Mouse (Mus musculus): Measurements from ENCODE around the gene Syt12.
A peak's percentile ranks its signal among the peaks of the same experiment; 100 is the strongest.

Syt12 gene

GRCm38 (mm10) chr19:4477345-4478189 is at the start of gene Syt12:
Gene Syt12, minus strand, starts transcription at chr19:4477447.
- DNase-seq, result no peak

GRCm38 (mm10) chr19:4521426-4522050 is 44.3 kb upstream of the Syt12 start:
- no peak for DNase-seq

- DNase-seq, result no peak
Measured at GRCm38 (mm10) chr19:4517483-4517882, 40.2 kb upstream of the Syt12 start.

GRCm38 (mm10) chr19:4516288-4516687 is 39.0 kb upstream of the Syt12 start:
- no peak for DNase-seq

- DNase-seq, result no peak
Measured at GRCm38 (mm10) chr19:4515746-4516145, 38.5 kb upstream of the Syt12 start.

GRCm38 (mm10) chr19:4513236-4513858 is 36.1 kb upstream of the Syt12 start:
- DNase-seq, result no peak

- DNase-seq, result no peak
Measured at GRCm38 (mm10) chr19:4511116-4511841, 34.0 kb upstream of the Syt12 start.

- DNase-seq, result peak; percentile 97 to 98
Measured at GRCm38 (mm10) chr19:4509986-4510963, 33.0 kb upstream of the Syt12 start, which contains the start of gene Pcx. Gene Pcx, plus strand, starts transcription at chr19:4510472.

GRCm38 (mm10) chr19:4507746-4508145 is 30.5 kb upstream of the Syt12 start:
- DNase-seq, result no peak

GRCm38 (mm10) chr19:4504830-4505229 is 27.6 kb upstream of the Syt12 start:
- DNase-seq, result no peak

- DNase-seq, result no peak
Measured at GRCm38 (mm10) chr19:4502701-4503100, 25.5 kb upstream of the Syt12 start.

- no peak for DNase-seq
Measured at GRCm38 (mm10) chr19:4498062-4498933, 21.1 kb upstream of the Syt12 start, which contains the start of gene 2010003K11Rik. Gene 2010003K11Rik, minus strand, starts transcription at chr19:4498583.

GRCm38 (mm10) chr19:4497263-4497973 is 20.2 kb upstream of the Syt12 start:
- peak in 1 of 2 experiments; percentile 22 for DNase-seq

- no peak for DNase-seq
Measured at GRCm38 (mm10) chr19:4496535-4497262, 19.5 kb upstream of the Syt12 start.

GRCm38 (mm10) chr19:4495814-4496213 is 18.6 kb upstream of the Syt12 start:
- no peak for DNase-seq

- DNase-seq, result no peak
Measured at GRCm38 (mm10) chr19:4494707-4495106, 17.5 kb upstream of the Syt12 start.

- no peak for DNase-seq
Measured at GRCm38 (mm10) chr19:4492526-4493296, 15.5 kb upstream of the Syt12 start.

GRCm38 (mm10) chr19:4491080-4491695 is 13.9 kb upstream of the Syt12 start:
- no peak for DNase-seq

Measured in thymus, adult 18-20 months (tissue).